Comparison of ENCODE assay signal across 8 mouse cellular contexts in the genomic region with DNA sequence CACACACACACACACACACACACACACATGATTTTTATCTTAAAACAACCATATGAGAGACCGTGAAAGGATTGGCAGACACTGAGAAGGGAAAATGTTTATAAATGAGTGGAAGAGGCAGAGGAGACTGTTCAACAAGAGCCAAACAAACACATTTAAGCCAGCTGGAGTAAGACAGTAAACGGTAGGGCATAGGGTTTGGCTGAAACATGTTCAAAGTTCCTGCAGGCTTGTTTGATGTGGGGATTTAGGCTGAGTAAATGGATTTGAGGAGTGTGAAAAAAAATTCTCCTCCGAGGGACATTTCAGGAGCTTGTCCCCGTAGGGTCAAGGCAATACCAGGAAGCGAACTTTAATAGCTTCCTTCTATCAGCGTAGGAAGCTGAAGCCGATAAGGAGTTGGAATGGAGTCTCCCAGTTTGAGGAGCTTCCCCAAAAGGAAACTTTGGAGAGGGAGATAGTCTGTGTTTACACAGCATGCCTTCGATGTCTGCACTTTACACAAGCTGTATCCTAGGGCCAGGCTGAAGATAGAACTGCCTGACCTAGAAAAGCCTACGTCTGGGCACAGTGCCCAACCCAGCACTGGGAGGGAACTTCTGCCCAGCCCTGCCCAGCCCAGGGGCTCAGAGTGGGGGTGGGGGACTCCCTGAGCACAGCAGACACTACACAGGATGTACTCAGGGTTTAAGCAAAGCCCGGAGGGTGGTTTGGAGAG. TPM values are rescaled to one million over a fixed set of nuclear protein-coding genes. Genes with fewer than 3 reads are reported as not detected.
DNase-seq lines count a peak whose midpoint lies in the region; ATAC-seq and TF ChIP-seq lines count a peak whose summit lies in the region.

No protein-coding gene starts in this region.

- no peak overlapping the region for H3K4me2 ChIP-seq in forebrain, embryonic 15.5 days (replicated peaks)
- peak overlapping the region; percentile 45 for H3K4me2 ChIP-seq in heart, postnatal 0 days (ENCODE audit: low read depth, low read length)
- peak overlapping the region; percentile 38 for H3K4me2 ChIP-seq in lung, embryonic 15.5 days

- peaks cover 10% of the 10 kb centered on the region for H3K4me1 ChIP-seq in forebrain, embryonic 15.5 days
- peaks cover 37% of the 10 kb centered on the region for H3K4me1 ChIP-seq in heart, postnatal 0 days (ENCODE audit: control insufficient read depth, insufficient read depth)
- H3K4me1 ChIP-seq in lung, embryonic 15.5 days, result peaks cover 58% of the 10 kb centered on the region

- no peaks in the 10 kb centered on the region for H3K9me3 ChIP-seq in forebrain, embryonic 15.5 days
- H3K9me3 ChIP-seq in heart, postnatal 0 days (replicated peaks; ENCODE audit: control insufficient read depth, low read length), result no peaks in the 10 kb centered on the region
- H3K9me3 ChIP-seq in lung, embryonic 15.5 days, result no peaks in the 10 kb centered on the region

- H3K9ac ChIP-seq in forebrain, embryonic 15.5 days (replicated peaks), result no peak overlapping the region
- H3K9ac ChIP-seq in heart, postnatal 0 days (replicated peaks; ENCODE audit: low read depth, low read length), result no peak overlapping the region
- no peak overlapping the region for H3K9ac ChIP-seq in lung, embryonic 15.5 days

- peak; percentile 73; the same call in 1 of the 2 replicates for TF ChIP-seq EP300 in heart, postnatal 0 days (IDR thresholded peaks at IDR 0.05; ENCODE audit: low read depth)

- no peaks in the 10 kb centered on the region for H3K36me3 ChIP-seq in forebrain, embryonic 15.5 days
- no peaks in the 10 kb centered on the region for H3K36me3 ChIP-seq in heart, postnatal 0 days (replicated peaks; ENCODE audit: control insufficient read depth, insufficient read depth, low read length)
- H3K36me3 ChIP-seq in lung, embryonic 15.5 days, result no peaks in the 10 kb centered on the region

- DNase-seq in CD4-positive helper T cell, adult 2 months (ENCODE audit: low read depth, low spot score), result peak; percentile 70
- DNase-seq in adrenal gland, postnatal 14 days, result peak; percentile 94
- peak; percentile 95 for DNase-seq in heart, postnatal 0 days (ENCODE audit: low spot score)
- peak; percentile 79 to 88 for DNase-seq in kidney, postnatal 4 days
- peak; percentile 94 for DNase-seq in retina, postnatal 1 day
- DNase-seq in urinary bladder, adult 2 months (ENCODE audit: low spot score), result peak; percentile 64

- ATAC-seq in forebrain, embryonic 15.5 days (replicated peaks), result peak; percentile 78
- ATAC-seq in heart, postnatal 0 days (ENCODE audit: insufficient read depth, low read depth), result peak; percentile 96
- ATAC-seq in lung, embryonic 15.5 days (ENCODE audit: borderline replicate concordance, extremely low read depth, low FRiP score, low TSS enrichment), result peak; percentile 89

- H3K27me3 ChIP-seq in forebrain, embryonic 15.5 days, result no peaks in the 10 kb centered on the region
- H3K27me3 ChIP-seq in heart, postnatal 0 days (ENCODE audit: control insufficient read depth, insufficient read depth, low read length), result no peaks in the 10 kb centered on the region
- no peaks in the 10 kb centered on the region for H3K27me3 ChIP-seq in lung, embryonic 15.5 days

- 60% methylated on average over 10 of the region's 10 CpGs for WGBS in forebrain, embryonic 15.5 days
- WGBS in heart, postnatal 0 days, result 2% methylated on average over 10 of the region's 10 CpGs
- WGBS in lung, embryonic 15.5 days, result 4% methylated on average over 10 of the region's 10 CpGs

- no peak overlapping the region for H3K27ac ChIP-seq in forebrain, embryonic 15.5 days (replicated peaks)
- H3K27ac ChIP-seq in heart, postnatal 0 days (ENCODE audit: low read depth), result peak overlapping the region; percentile 80
- peak overlapping the region; percentile 75 for H3K27ac ChIP-seq in lung, embryonic 15.5 days

- no peak for TF ChIP-seq CTCF in heart, postnatal 0 days (IDR thresholded peaks at IDR 0.05; ENCODE audit: low read depth)

- H3K4me3 ChIP-seq in forebrain, embryonic 15.5 days, result no peak overlapping the region
- no peak overlapping the region; the same call in 1 of the 2 replicates for H3K4me3 ChIP-seq in heart, postnatal 0 days (ENCODE audit: low read depth, low read length)
- H3K4me3 ChIP-seq in lung, embryonic 15.5 days, result no peak overlapping the region

RNA-seq across cellular contexts. Expression of gene Gna13, which starts 15.2 kb away (rescaled TPM):
- total RNA-seq in adrenal gland, postnatal 14 days (2021), result 61.7 and 65.3 TPM in 2 replicates
- 17.4 and 18.5 TPM in 2 replicates for polyA plus RNA-seq in forebrain, embryonic 15.5 days (2015; fragmentation: Nextera tagmentation; extraction: Ambion mirVana)
- total RNA-seq in heart, postnatal 0 days (2014; rRNA removed; ENCODE audit: low replicate concordance), result 42.3 and 42.7 TPM in 2 replicates
- 25.5 and 28.0 TPM in 2 replicates for polyA plus RNA-seq in heart, postnatal 0 days (2015; fragmentation: Nextera tagmentation; extraction: Ambion mirVana)
- 25.5 and 27.8 TPM in 2 replicates for polyA plus RNA-seq in lung, embryonic 15.5 days (2015; fragmentation: Nextera tagmentation; extraction: Ambion mirVana)
- polyA plus RNA-seq in urinary bladder, adult 2 months (2012; rRNA removed), result 26.0 and 28.9 TPM in 2 replicates

RNA-seq across cellular contexts. Expression of gene Rgs9, which starts 49.5 kb away (rescaled TPM):
- 4.5 and 7.4 TPM in 2 replicates for total RNA-seq in adrenal gland, postnatal 14 days (2021)
- polyA plus RNA-seq in forebrain, embryonic 15.5 days (2015; fragmentation: Nextera tagmentation; extraction: Ambion mirVana), result 5.4 and 6.5 TPM in 2 replicates
- total RNA-seq in heart, postnatal 0 days (2014; rRNA removed; ENCODE audit: low replicate concordance), result 0.62 and 0.80 TPM in 2 replicates
- 0.23 and 0.33 TPM in 2 replicates for polyA plus RNA-seq in heart, postnatal 0 days (2015; fragmentation: Nextera tagmentation; extraction: Ambion mirVana)
- 1.3 and 1.7 TPM in 2 replicates for polyA plus RNA-seq in lung, embryonic 15.5 days (2015; fragmentation: Nextera tagmentation; extraction: Ambion mirVana)
- 1.8 and 1.9 TPM in 2 replicates for polyA plus RNA-seq in urinary bladder, adult 2 months (2012; rRNA removed)
